Mouse (Mus musculus) MEL (cell line): Measurements from ENCODE around the gene Taf1c. TPM values are rescaled to one million over a fixed set of nuclear protein-coding genes. Genes with fewer than 3 reads are reported as not detected.

ENCODE experiments used
- DNase-seq: peaks from one replicate; pipeline ENCODE4 v3.0.0; 2011; ENCODE audit warnings: low read depth, low spot score
- H3K27ac ChIP-seq: 2 replicates; pipeline ENCODE4 v1.5.1; 2012; ENCODE audit warnings: low read depth, mild to moderate bottlenecking, control low read depth, low read length, moderate library complexity; ENCODE audit not compliant: control insufficient read depth
- H3K27me3 ChIP-seq, 2 experiments: fragments of 150-350 bp in 1 of 2; sonication (generic) in 1 of 2; 2 replicates each; pipeline ENCODE4 v1.6.1; 2012; ENCODE audit warnings: low read length in 2 of 2, mild to moderate bottlenecking in 2 of 2, improper control_type of control experiment in 1 of 2, moderate library complexity in 1 of 2; ENCODE audit not compliant: insufficient read depth in 2 of 2, control insufficient read depth in 1 of 2
- H3K36me3 ChIP-seq, 2 experiments: 2 replicates each; pipeline ENCODE4 v1.6.1; 2012 to 2014; ENCODE audit warnings: low read length in 2 of 2, improper control_type of control experiment in 1 of 2, inconsistent platforms in 1 of 2, mild to moderate bottlenecking in 1 of 2; ENCODE audit not compliant: insufficient read depth in 2 of 2, control insufficient read depth in 1 of 2
- H3K4me1 ChIP-seq, 2 experiments: fragments of 150-350 bp in 1 of 2; sonication (generic) in 1 of 2; 2 replicates each; pipeline ENCODE4 v1.6.1; 2012; ENCODE audit warnings: low read length in 2 of 2, improper control_type of control experiment in 1 of 2, mild to moderate bottlenecking in 1 of 2; ENCODE audit not compliant: insufficient read depth in 2 of 2, control insufficient read depth in 1 of 2
- H3K4me3 ChIP-seq, 2 experiments: fragments of 150-350 bp in 1 of 2; sonication (generic) in 1 of 2; 2 replicates each; pipeline ENCODE4 v1.5.1; 2012; ENCODE audit warnings: low read depth in 2 of 2, low read length in 2 of 2, mild to moderate bottlenecking in 2 of 2, moderate library complexity in 2 of 2, control low read depth in 1 of 2, improper control_type of control experiment in 1 of 2; ENCODE audit not compliant: control insufficient read depth in 1 of 2, insufficient read depth in 1 of 2
- H3K79me2 ChIP-seq: 2 replicates; pipeline ENCODE4 v1.6.1; 2012; ENCODE audit warnings: mild to moderate bottlenecking, low read length, moderate library complexity; ENCODE audit not compliant: control insufficient read depth, poor library complexity, insufficient read depth
- H3K9ac ChIP-seq: 2 replicates; pipeline ENCODE4 v1.6.1; 2012; ENCODE audit warnings: low read depth, mild to moderate bottlenecking, control low read depth, low read length, moderate library complexity; ENCODE audit not compliant: control insufficient read depth, poor library complexity, severe bottlenecking
- H3K9me3 ChIP-seq: fragments of 150-350 bp; sonication (generic); replicated peaks from 2 replicates; pipeline ENCODE4 v1.6.1; 2012; ENCODE audit warnings: mild to moderate bottlenecking, low read length, improper control_type of control experiment, moderate library complexity; ENCODE audit not compliant: insufficient read depth
- BHLHE40 ChIP-seq: IDR thresholded peaks from 2 replicates; pipeline ENCODE4 v1.6.1; 2012; ENCODE audit warnings: low read depth, mild to moderate bottlenecking, inconsistent platforms, low read length, improper control_type of control experiment, borderline replicate concordance
- CHD1 ChIP-seq: IDR thresholded peaks from 2 replicates; pipeline ENCODE4 v1.6.1; 2012; ENCODE audit warnings: low read depth, mild to moderate bottlenecking, inconsistent platforms, low read length, improper control_type of control experiment
- CTCF ChIP-seq, 3 experiments: IDR thresholded peaks in 2 of 3; conservative IDR thresholded peaks in 1 of 3; 2 replicates each; pipeline ENCODE4 v1.5.1; 2011 to 2012; ENCODE audit warnings: low read length in 3 of 3, low read depth in 2 of 3, mild to moderate bottlenecking in 2 of 3, improper control_type of control experiment in 1 of 3, inconsistent platforms in 1 of 3, mixed read lengths in 1 of 3, moderate library complexity in 1 of 3; ENCODE audit not compliant: control insufficient read depth in 1 of 3, insufficient read depth in 1 of 3, poor library complexity in 1 of 3, severe bottlenecking in 1 of 3
- E2F4 ChIP-seq: IDR thresholded peaks from 2 replicates; pipeline ENCODE4 v1.6.1; 2011; ENCODE audit warnings: low read depth, low read length, improper control_type of control experiment, borderline replicate concordance
- ELF1 ChIP-seq: IDR thresholded peaks from 2 replicates; pipeline ENCODE4 v1.6.1; 2014; ENCODE audit warnings: low read depth, mild to moderate bottlenecking, inconsistent platforms, low read length, improper control_type of control experiment, moderate library complexity
- HCFC1 ChIP-seq: IDR thresholded peaks from 2 replicates; pipeline ENCODE4 v1.6.1; 2012; ENCODE audit warnings: low read depth, mild to moderate bottlenecking, inconsistent platforms, low read length, improper control_type of control experiment, moderate library complexity
- JUND ChIP-seq: IDR thresholded peaks from 2 replicates; pipeline ENCODE4 v1.6.1; 2011; ENCODE audit warnings: low read depth, mild to moderate bottlenecking, improper control_type of control experiment, low read length
- KAT2A ChIP-seq: conservative IDR thresholded peaks from 2 replicates; pipeline ENCODE4 v1.6.1; 2012; ENCODE audit warnings: low read depth, low read length, improper control_type of control experiment, inconsistent platforms
- MAFK ChIP-seq: IDR thresholded peaks from 2 replicates; pipeline ENCODE4 v1.6.1; 2011; ENCODE audit warnings: low read depth, mild to moderate bottlenecking, low read length, improper control_type of control experiment, borderline replicate concordance
- MAZ ChIP-seq: IDR thresholded peaks from 2 replicates; pipeline ENCODE4 v1.6.1; 2012; ENCODE audit warnings: low read depth, mild to moderate bottlenecking, inconsistent platforms, low read length, improper control_type of control experiment
- MEF2A ChIP-seq: IDR thresholded peaks from 2 replicates; pipeline ENCODE4 v1.6.1; 2014; ENCODE audit warnings: low read depth, mild to moderate bottlenecking, inconsistent platforms, low read length, improper control_type of control experiment; ENCODE audit not compliant: poor library complexity, insufficient replicate concordance, severe bottlenecking; ENCODE audit errors: extremely low read depth
- MXI1 ChIP-seq: IDR thresholded peaks from 2 replicates; pipeline ENCODE4 v1.6.1; 2011; ENCODE audit warnings: mild to moderate bottlenecking, low read depth, low read length, improper control_type of control experiment
- MYC ChIP-seq: IDR thresholded peaks from 2 replicates; pipeline ENCODE4 v1.6.1; 2011; ENCODE audit warnings: low read depth, mild to moderate bottlenecking, low read length, improper control_type of control experiment, moderate library complexity
- NRF1 ChIP-seq: IDR thresholded peaks from 2 replicates; pipeline ENCODE4 v1.6.1; 2014; ENCODE audit warnings: low read depth, mild to moderate bottlenecking, inconsistent platforms, low read length, improper control_type of control experiment, moderate library complexity; ENCODE audit not compliant: poor library complexity, insufficient read depth, severe bottlenecking
- POLR2AphosphoS2 ChIP-seq: IDR thresholded peaks from 2 replicates; pipeline ENCODE4 v1.6.1; 2011; ENCODE audit warnings: low read length, improper control_type of control experiment
- UBTF ChIP-seq: IDR thresholded peaks from 2 replicates; pipeline ENCODE4 v1.6.1; 2012; ENCODE audit warnings: low read depth, mild to moderate bottlenecking, inconsistent platforms, low read length, improper control_type of control experiment, moderate library complexity, borderline replicate concordance; ENCODE audit not compliant: insufficient read depth
- ZC3H11A ChIP-seq: IDR thresholded peaks from 2 replicates; pipeline ENCODE4 v1.6.1; 2012; ENCODE audit warnings: low read depth, mild to moderate bottlenecking, inconsistent platforms, low read length, improper control_type of control experiment
- ZKSCAN1 ChIP-seq: IDR thresholded peaks from 2 replicates; pipeline ENCODE4 v1.6.1; 2012; ENCODE audit warnings: low read depth, mild to moderate bottlenecking, inconsistent platforms, low read length, improper control_type of control experiment, moderate library complexity
- ZMIZ1 ChIP-seq: IDR thresholded peaks from 2 replicates; pipeline ENCODE4 v1.6.1; 2012; ENCODE audit warnings: low read depth, mild to moderate bottlenecking, inconsistent platforms, low read length, improper control_type of control experiment, moderate library complexity
- ZNF384 ChIP-seq: IDR thresholded peaks from 2 replicates; pipeline ENCODE4 v1.6.1; 2012; ENCODE audit warnings: low read depth, mild to moderate bottlenecking, inconsistent platforms, low read length, improper control_type of control experiment
- polyA plus RNA-seq, 2 experiments: library from polyadenylated mRNA; stranded (reverse) in 1 of 2; unstranded in 1 of 2; fragments of >175 nt in 1 of 2; fragments of >200 nt in 1 of 2; gene quantifications; 2 replicates each; pipeline versions ENCODE4 v1.2.1 to v1.2.4; 2012; ENCODE audit warnings: low replicate concordance in 2 of 2, low read depth in 1 of 2; ENCODE audit not compliant: insufficient read length in 2 of 2, insufficient read depth in 1 of 2, missing spikeins in 1 of 2
- total RNA-seq: library from RNA; depleted of rRNA; stranded (reverse); fragments of 300-350 nt; gene quantifications from 2 replicates; pipeline ENCODE4 v1.2.3, GENCODE M21; 2012

The Taf1c gene
- total and polyA plus RNA-seq, 3 experiments: 28.8 to 32.0 TPM; not detected in 1

GRCm38 (mm10) chr8:119620116-119620840 is 15.3 kb upstream of the Taf1c start:
- Histone ChIP-seq H3K9me3 (no peaks in the 10 kb centered on the region), H3K36me3 (no peaks in the 10 kb centered on the region), H3K4me1 (no peaks in the 10 kb centered on the region), H3K27me3 (peaks cover 0 to 2% of the 10 kb centered on the region in 2 experiments; a peak in 2 of 4 replicates), H3K9ac (no peak overlapping the region), H3K27ac (no peak overlapping the region), H3K79me2 (no peaks in the 10 kb centered on the region), H3K4me3 (no peak overlapping the region)
- no peak for DNase-seq
- no peak for TF ChIP-seq CHD1
- no peak for TF ChIP-seq NRF1
- no peak for TF ChIP-seq MEF2A
- no peak for TF ChIP-seq ELF1
- no peak for TF ChIP-seq E2F4
- no peak for TF ChIP-seq MAFK
- TF ChIP-seq HCFC1: no peak
- TF ChIP-seq KAT2A: no peak
- no peak for TF ChIP-seq CTCF (IDR thresholded peaks at IDR 0.05 in 2 of 3, conservative IDR thresholded peaks at IDR 0.05 in 1 of 3; ENCODE audit: control insufficient read depth in 1 of 3, insufficient read depth in 1 of 3, low read depth in 2 of 3, low read length in 3 of 3, poor library complexity in 1 of 3, severe bottlenecking in 1 of 3)
- TF ChIP-seq MXI1: no peak
- no peak for TF ChIP-seq UBTF
- no peak for TF ChIP-seq MAZ
- TF ChIP-seq MYC: no peak
- no peak for TF ChIP-seq ZMIZ1
- no peak for TF ChIP-seq ZKSCAN1
- TF ChIP-seq ZC3H11A: no peak
- no peak for TF ChIP-seq BHLHE40
- TF ChIP-seq ZNF384: no peak
- no peak for TF ChIP-seq JUND
- TF ChIP-seq POLR2AphosphoS2: no peak
